Mouse (Mus musculus): ENCODE results near the gene Kat6b.

GRCm38 (mm10) chr14:21547965-21548364 lies 66.7 kb downstream of the Kat6b start:
- TF ChIP-seq POLR2A (IDR thresholded peaks at IDR 0.05; ENCODE audit: insufficient read depth, low read depth, low read length) = no peak
- no peak for TF ChIP-seq CTCF (IDR thresholded peaks at IDR 0.05; ENCODE audit: insufficient read depth, low read depth, low read length)
